Mouse (Mus musculus) kidney, postnatal 0 days (tissue): ENCODE results near the gene Ttc7b. TPM values are rescaled to one million over a fixed set of nuclear protein-coding genes. Genes with fewer than 3 reads are reported as not detected.

Experiments
- ATAC-seq: fragments of 200-750 bp; cut with Nextera tagmentation; replicated peaks from 2 replicates; pipeline ENCODE4 v1.8.0; 2017; ENCODE audit warnings: low read depth, moderate number of reproducible peaks, moderate TSS enrichment, moderate library complexity; ENCODE audit not compliant: low FRiP score
- DNase-seq: peaks from one replicate; pipeline ENCODE4 v3.0.0-alpha.2; 2016; ENCODE audit warnings: low spot score
- H3K27ac ChIP-seq: fragments of 300-500 bp; sonication (generic); 2 replicates; pipeline ENCODE4 v1.5.1; 2014; ENCODE audit warnings: mild to moderate bottlenecking
- H3K27me3 ChIP-seq: fragments of 300-500 bp; sonication (generic); 2 replicates; pipeline ENCODE4 v1.6.1; 2014; ENCODE audit warnings: low read length, mixed read lengths; ENCODE audit not compliant: insufficient read depth
- H3K36me3 ChIP-seq: fragments of 300-500 bp; sonication (generic); 2 replicates; pipeline ENCODE4 v1.6.1; 2014; ENCODE audit warnings: low read length, mixed read lengths; ENCODE audit not compliant: insufficient read depth
- H3K4me1 ChIP-seq: fragments of 300-500 bp; sonication (generic); replicated peaks from 2 replicates; pipeline ENCODE4 v1.6.1; 2014; ENCODE audit warnings: antibody characterized with exemption, low read length, mixed read lengths; ENCODE audit not compliant: insufficient read depth
- H3K4me2 ChIP-seq: fragments of 300-500 bp; sonication (generic); 2 replicates; pipeline ENCODE4 v1.6.1; 2014; ENCODE audit warnings: mild to moderate bottlenecking, low read length, moderate library complexity, mixed read lengths
- H3K4me3 ChIP-seq: fragments of 300-500 bp; sonication (generic); replicated peaks from 2 replicates; pipeline ENCODE4 v1.5.1; 2014; ENCODE audit warnings: low read depth, low read length
- H3K9ac ChIP-seq: fragments of 300-500 bp; sonication (generic); 2 replicates; pipeline ENCODE4 v1.6.1; 2014; ENCODE audit warnings: low read depth, low read length
- H3K9me3 ChIP-seq: fragments of 300-500 bp; sonication (generic); replicated peaks from 2 replicates; pipeline ENCODE4 v1.6.1; 2016; ENCODE audit warnings: low read length, inconsistent platforms, mixed read lengths
- CTCF ChIP-seq: IDR thresholded peaks from 2 replicates; pipeline ENCODE4 v1.5.1; 2016; ENCODE audit warnings: antibody characterized with exemption, low read depth, mild to moderate bottlenecking, moderate library complexity
- WGBS: fragments of 180-500 bp; shearing (Covaris S2); extraction: QIAGEN DNeasy Blood & Tissue Kit; methylation state at CpG from one replicate; pipeline ENCODE4 v1.1.7; 2014; 5-methylcytosine and 5-hydroxymethylcytosine counted together
- polyA plus RNA-seq: library from polyadenylated mRNA; unstranded; fragments of >200 nt; fragmentation: Nextera tagmentation; extraction: Ambion mirVana; gene quantifications from 2 replicates; pipeline ENCODE4 v1.2.1, GENCODE M21; 2015

Gene Ttc7b
- polyA plus RNA-seq, 1 experiment from 2014 or later, result 6.1 TPM

DNA sequence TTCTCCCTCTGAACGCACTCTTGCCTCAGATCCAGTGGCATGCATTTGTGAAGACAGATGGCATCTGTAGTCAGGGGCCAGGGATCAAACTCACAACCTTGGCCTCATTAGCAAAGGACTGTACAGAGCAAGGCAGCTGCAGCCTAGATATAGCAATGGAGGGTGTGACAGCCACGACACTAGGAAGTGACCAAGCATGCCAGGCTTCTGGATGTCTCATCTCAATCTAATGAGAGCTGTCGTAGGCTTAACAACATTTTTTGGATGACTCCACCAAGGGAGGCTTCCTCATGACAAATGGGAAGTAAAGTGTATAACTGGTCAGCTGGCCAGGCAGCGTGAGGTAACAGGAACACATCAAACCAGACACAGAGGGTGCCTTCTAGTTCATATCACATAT is 94.4 kb downstream of the Ttc7b start:
- Histone ChIP-seq H3K27me3 (no peaks in the 10 kb centered on the region), H3K9me3 (no peaks in the 10 kb centered on the region), H3K4me2 (no peak overlapping the region), H3K9ac (no peak overlapping the region), H3K4me3 (no peak overlapping the region), H3K27ac (no peak overlapping the region), H3K36me3 (no peaks in the 10 kb centered on the region), H3K4me1 (no peaks in the 10 kb centered on the region)
- 39% methylated on average over 4 of the region's 4 CpGs for WGBS
- no peak for TF ChIP-seq CTCF
- DNase-seq, result no peak
- no peak for ATAC-seq

DNA sequence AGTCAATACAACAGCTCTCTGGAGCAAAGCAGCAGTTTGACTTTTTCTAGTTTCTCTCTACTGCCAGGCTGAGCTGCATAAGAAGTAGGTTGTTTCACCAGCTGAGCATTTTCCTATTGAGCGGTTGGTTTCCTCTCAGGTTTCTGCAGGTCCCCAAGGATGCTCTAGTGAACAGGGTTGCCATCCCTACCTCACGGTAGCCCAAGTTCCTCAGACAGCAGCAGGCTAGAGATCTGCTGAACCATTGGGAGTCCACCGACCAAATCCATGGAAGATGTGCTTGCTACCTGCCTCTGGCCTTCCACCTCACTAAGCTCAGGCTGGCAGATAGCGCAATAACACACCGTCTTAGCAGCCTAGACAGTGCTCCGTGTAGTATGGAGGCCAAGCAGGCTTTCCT is 95.6 kb downstream of the Ttc7b start:
- no peaks in the 10 kb centered on the region for H3K27me3 ChIP-seq
- TF ChIP-seq CTCF, result no peak
- H3K9ac ChIP-seq, result no peak overlapping the region
- DNase-seq (no peak), ATAC-seq (no peak)
- no peaks in the 10 kb centered on the region for H3K4me1 ChIP-seq
- H3K36me3 ChIP-seq, result no peaks in the 10 kb centered on the region
- H3K27ac ChIP-seq, result no peak overlapping the region
- WGBS, result 91% methylated on average over 6 of the region's 6 CpGs
- no peak overlapping the region for H3K4me2 ChIP-seq
- no peak overlapping the region for H3K4me3 ChIP-seq
- no peaks in the 10 kb centered on the region for H3K9me3 ChIP-seq

DNA sequence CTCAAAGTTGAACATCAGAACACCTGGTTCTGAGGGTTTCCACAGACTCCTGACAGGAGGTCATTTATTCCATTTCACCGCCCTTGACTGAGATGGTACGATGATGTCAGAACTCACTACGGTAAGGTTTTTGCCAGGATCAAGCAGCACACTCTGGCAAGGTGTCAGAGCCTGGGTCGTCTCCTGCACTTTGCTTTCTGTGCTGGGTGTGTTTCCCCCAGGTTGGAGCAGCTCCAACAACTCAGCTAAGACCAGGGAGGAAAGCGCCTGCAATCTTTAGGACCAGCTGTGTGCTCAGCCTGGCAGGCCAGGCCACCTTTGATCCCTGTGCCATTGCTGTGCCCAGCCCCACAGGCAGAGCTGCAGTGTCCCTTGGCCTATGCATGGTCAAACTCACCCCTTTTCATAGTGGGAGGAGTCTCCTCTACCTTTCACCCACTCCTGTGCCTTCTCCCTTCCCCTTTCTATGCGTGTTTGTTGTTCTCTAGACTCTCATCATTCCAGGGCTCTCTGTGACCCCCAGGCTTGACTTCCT is 98.3 kb downstream of the Ttc7b start:
- no peak for TF ChIP-seq CTCF
- H3K9ac ChIP-seq, result no peak overlapping the region
- peak; percentile 73 for ATAC-seq
- H3K36me3 ChIP-seq, result no peaks in the 10 kb centered on the region
- H3K4me2 ChIP-seq, result no peak overlapping the region
- H3K4me1 ChIP-seq, result no peaks in the 10 kb centered on the region
- no peak for DNase-seq
- H3K27me3 ChIP-seq, result no peaks in the 10 kb centered on the region
- no peaks in the 10 kb centered on the region for H3K9me3 ChIP-seq
- no peak overlapping the region for H3K4me3 ChIP-seq
- H3K27ac ChIP-seq, result no peak overlapping the region
- 43% methylated on average over 6 of the region's 6 CpGs for WGBS

DNA sequence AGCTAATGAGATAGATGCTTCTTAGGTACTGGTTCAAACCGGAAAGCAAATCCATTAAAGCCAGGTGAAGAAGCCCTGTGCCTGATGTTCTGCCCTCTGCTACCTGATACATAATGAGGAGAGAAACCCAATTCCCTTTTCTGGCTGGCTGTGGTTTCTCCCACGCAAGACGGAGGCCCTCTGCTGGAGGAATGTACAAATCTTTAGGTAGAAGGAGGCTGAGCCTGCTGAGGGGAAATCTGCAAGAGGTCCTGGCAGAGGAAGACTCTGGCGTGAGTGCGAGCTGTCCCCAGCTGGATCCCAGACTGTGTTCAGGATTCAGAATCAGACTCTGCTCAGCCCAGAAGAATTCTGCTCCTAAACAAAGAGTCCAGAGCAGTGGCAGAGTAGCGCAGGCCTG is 99.1 kb downstream of the Ttc7b start:
- 55% methylated on average over 6 of the region's 6 CpGs for WGBS
- DNase-seq (peak; percentile 83), ATAC-seq (0 out of 2 replicates have a peak, but pooled peaks have one; percentile 36)
- peak; percentile 72 for TF ChIP-seq CTCF
- Histone ChIP-seq H3K27ac (no peak overlapping the region), H3K36me3 (no peaks in the 10 kb centered on the region), H3K9ac (no peak overlapping the region), H3K4me2 (no peak overlapping the region), H3K9me3 (no peaks in the 10 kb centered on the region), H3K4me3 (no peak overlapping the region), H3K27me3 (no peaks in the 10 kb centered on the region), H3K4me1 (no peaks in the 10 kb centered on the region)

GRCm38 (mm10) chr12:100420903-100421302 is 99.7 kb downstream of the Ttc7b start:
- Histone ChIP-seq H3K36me3 (no peaks in the 10 kb centered on the region), H3K4me2 (no peak overlapping the region), H3K27me3 (no peaks in the 10 kb centered on the region), H3K27ac (no peak overlapping the region), H3K4me3 (no peak overlapping the region), H3K9ac (no peak overlapping the region), H3K9me3 (no peaks in the 10 kb centered on the region), H3K4me1 (no peaks in the 10 kb centered on the region)
- WGBS, result 83% methylated on average over 6 of the region's 6 CpGs
- no peak for TF ChIP-seq CTCF
- DNase-seq (no peak), ATAC-seq (no peak)

GRCm38 (mm10) chr12:100419946-100420874 is 100.4 kb downstream of the Ttc7b start:
- H3K4me1 ChIP-seq, result no peaks in the 10 kb centered on the region
- DNase-seq (no peak), ATAC-seq (no peak)
- TF ChIP-seq CTCF, result no peak
- WGBS, result 61% methylated on average over 9 of the region's 9 CpGs
- no peaks in the 10 kb centered on the region for H3K9me3 ChIP-seq
- no peak overlapping the region for H3K27ac ChIP-seq
- H3K4me2 ChIP-seq, result no peak overlapping the region
- no peak overlapping the region for H3K4me3 ChIP-seq
- no peak overlapping the region for H3K9ac ChIP-seq
- H3K27me3 ChIP-seq, result no peaks in the 10 kb centered on the region
- no peaks in the 10 kb centered on the region for H3K36me3 ChIP-seq
